Mouse (Mus musculus) liver, embryonic 14.5 days (tissue): ENCODE measurements around the gene Clba1.

Experiments
- CTCF ChIP-seq: IDR thresholded peaks from 2 replicates; pipeline ENCODE4 v1.5.1; 2016; ENCODE audit warnings: antibody characterized with exemption, low read depth, control low read depth
- EP300 ChIP-seq: IDR thresholded peaks from 2 replicates; pipeline ENCODE4 v1.6.1; 2016; ENCODE audit warnings: antibody characterized with exemption, low read depth

- TF ChIP-seq CTCF, result peak; percentile 68
- no peak for TF ChIP-seq EP300
Measured at GRCm38 (mm10) chr12:112808587-112809364, at the start of gene Clba1.
